Mouse (Mus musculus) subcutaneous adipose tissue, adult 2 months (tissue): Measurements from ENCODE around the gene Nup37. TPM values are rescaled to one million over a fixed set of nuclear protein-coding genes. Genes with fewer than 3 reads are reported as not detected.

ENCODE experiments used
- polyA plus RNA-seq: library from polyadenylated mRNA; depleted of rRNA; stranded (reverse); fragments of >200 nt; gene quantifications from 2 replicates; pipeline ENCODE4 v1.2.3, GENCODE M21; 2012; ENCODE audit warnings: low replicate concordance; rRNA removed

The Nup37 gene
- 5.2 and 7.8 TPM in 2 replicates for polyA plus RNA-seq

GRCm38 (mm10) chr10:88146707-88147477 lies at the start of gene Nup37, which contains the start of gene Parpbp:
TSS of gene Nup37 (plus strand) at chr10:88146992.
TSS of gene Parpbp (minus strand) at chr10:88146941.

GRCm38 (mm10) chr10:88200951-88201638 lies 54.3 kb downstream of the Nup37 start, which contains the start of gene Washc3:
TSS of gene Washc3 (plus strand) at chr10:88201093.

Other genes starting within 250 kb of the Nup37 start
- gene Pmch, start 55.9 kb upstream of the Nup37 start, polyA plus RNA-seq = not detected in 2 replicates
- gene Parpbp, start 51 bp upstream of the Nup37 start, polyA plus RNA-seq = 0.19 and 0.71 TPM in 2 replicates
- gene Washc3, start 54.1 kb downstream of the Nup37 start, polyA plus RNA-seq = 34.1 and 35.2 TPM in 2 replicates
- gene Dram1, start 232.1 kb downstream of the Nup37 start, polyA plus RNA-seq = 80.4 and 198 TPM in 2 replicates
- 26.3 and 34.0 TPM in 2 replicates for gene Gnptab, start 232.1 kb downstream of the Nup37 start, polyA plus RNA-seq